Mouse (Mus musculus) forebrain, embryonic 12.5 days (tissue): ENCODE data around the gene Dbh. TPM values are rescaled to one million over a fixed set of nuclear protein-coding genes. Genes with fewer than 3 reads are reported as not detected.
A peak's percentile ranks its signal among the peaks of the same experiment; 100 is the strongest.

ENCODE experiments used
- ATAC-seq: fragments of 200-750 bp; cut with Nextera tagmentation; 2 replicates; pipeline ENCODE4 v1.8.0; 2017; ENCODE audit warnings: moderate TSS enrichment; ENCODE audit not compliant: low FRiP score
- H3K27ac ChIP-seq: fragments of 300-500 bp; sonication (generic); 2 replicates; pipeline ENCODE4 v1.5.1; 2016; ENCODE audit warnings: mild to moderate bottlenecking
- H3K27me3 ChIP-seq: fragments of 300-500 bp; sonication (generic); 2 replicates; pipeline ENCODE4 v1.6.1; 2016; ENCODE audit warnings: mild to moderate bottlenecking
- H3K36me3 ChIP-seq: fragments of 300-500 bp; sonication (generic); replicated peaks from 2 replicates; pipeline ENCODE4 v1.6.1; 2016; ENCODE audit warnings: mild to moderate bottlenecking
- H3K4me1 ChIP-seq: fragments of 300-500 bp; sonication (generic); 2 replicates; pipeline ENCODE4 v1.6.1; 2016
- H3K4me2 ChIP-seq: fragments of 300-500 bp; sonication (generic); 2 replicates; pipeline ENCODE4 v1.6.1; 2016; ENCODE audit warnings: mild to moderate bottlenecking, moderate library complexity
- H3K4me3 ChIP-seq: fragments of 300-500 bp; sonication (generic); replicated peaks from 2 replicates; pipeline ENCODE4 v1.5.1; 2016; ENCODE audit warnings: mild to moderate bottlenecking
- H3K9ac ChIP-seq: fragments of 300-500 bp; sonication (generic); 2 replicates; pipeline ENCODE4 v1.6.1; 2016; ENCODE audit warnings: mild to moderate bottlenecking
- H3K9me3 ChIP-seq: fragments of 300-500 bp; sonication (generic); 2 replicates; pipeline ENCODE4 v1.6.1; 2016
- WGBS: fragments of 180-500 bp; shearing (Covaris S2); methylation state at CpG from one replicate; pipeline ENCODE4 v1.1.7; 2016; 5-methylcytosine and 5-hydroxymethylcytosine counted together
- polyA plus RNA-seq: library from polyadenylated mRNA; unstranded; fragments of >200 nt; fragmentation: Nextera tagmentation; extraction: Ambion mirVana; gene quantifications from 2 replicates; pipeline ENCODE4 v1.2.1, GENCODE M21; 2016

Gene Dbh
- not detected in 2 replicates for polyA plus RNA-seq

DNA sequence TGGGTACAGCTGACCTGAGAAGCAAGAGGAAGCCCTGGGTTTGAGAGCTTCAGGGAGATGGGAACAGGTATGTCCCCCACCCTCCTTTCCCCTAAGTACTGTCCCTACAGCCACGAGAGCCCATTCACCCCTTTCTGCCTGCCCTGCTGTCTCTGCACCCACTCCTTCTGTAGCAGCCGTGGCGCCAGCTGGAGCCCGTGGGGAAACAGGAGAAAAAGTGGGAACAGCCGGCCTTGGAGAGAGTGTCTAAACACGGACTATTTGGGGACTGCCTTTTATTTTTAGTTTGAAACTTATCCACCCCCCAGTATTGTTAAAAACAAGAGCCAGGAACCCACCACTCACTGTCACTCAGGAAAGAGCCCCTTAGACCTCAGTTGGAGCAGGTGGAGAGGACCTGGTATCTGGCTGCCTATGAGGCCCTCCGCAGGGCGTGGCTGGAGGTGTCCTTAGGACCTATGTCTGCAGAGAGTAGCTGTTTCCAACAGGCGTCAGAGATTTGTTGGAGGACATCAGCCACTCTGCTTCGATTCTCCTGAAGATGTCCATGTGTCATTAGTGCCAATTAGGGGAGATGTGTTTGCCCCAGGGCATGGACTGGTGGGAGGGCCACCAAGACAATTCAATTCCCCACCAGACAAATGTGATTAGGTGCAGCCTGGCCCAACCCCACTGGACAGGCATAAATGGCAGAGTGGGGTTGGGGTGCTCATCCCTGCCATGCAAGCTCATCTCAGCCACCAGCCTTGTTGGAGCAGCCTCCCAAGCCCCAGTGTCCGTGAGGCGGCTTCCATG is at the start of gene Dbh:
TSS of gene Dbh (plus strand) at position 438 of the 795 bp plus-strand sequence.
- Histone ChIP-seq H3K9ac (no peak within 1 kb of the TSS), H3K4me3 (no peak within 1 kb of the TSS), H3K36me3 (no peaks in the 10 kb centered on the region), H3K27ac (no peak within 1 kb of the TSS), H3K9me3 (no peaks in the 10 kb centered on the region), H3K4me2 (no peak within 1 kb of the TSS), H3K27me3 (no peaks in the 10 kb centered on the region), H3K4me1 (peaks cover 6% of the 10 kb centered on the region)
- ATAC-seq: no peak
- WGBS: 80% methylated on average over 12 of the region's 12 CpGs

DNA sequence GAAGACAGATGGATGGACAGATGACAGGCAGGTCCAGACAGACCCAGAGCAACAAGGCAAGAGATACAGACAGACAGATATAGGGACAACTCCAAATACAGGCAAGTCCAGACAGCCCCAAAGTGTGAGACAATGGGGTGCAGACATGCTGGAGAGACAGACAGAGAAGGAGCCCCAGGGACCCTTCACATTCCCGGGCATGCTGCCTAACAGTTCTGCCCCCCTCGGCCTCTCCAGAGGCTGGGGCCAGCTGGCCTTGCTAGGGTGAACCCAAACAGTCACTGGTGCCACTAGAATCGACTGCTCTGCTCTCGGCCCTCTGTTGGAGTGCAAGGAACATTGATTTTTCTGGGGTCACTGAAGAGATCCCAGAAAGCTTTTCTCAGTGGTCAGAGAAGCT is 46.6 kb upstream of the Dbh start:
- H3K27ac ChIP-seq: no peak overlapping the region
- ATAC-seq: no peak
- no peaks in the 10 kb centered on the region for H3K9me3 ChIP-seq
- no peaks in the 10 kb centered on the region for H3K27me3 ChIP-seq
- 67% methylated on average over 4 of the region's 4 CpGs for WGBS
- H3K4me2 ChIP-seq: no peak overlapping the region
- peaks cover 22% of the 10 kb centered on the region for H3K4me1 ChIP-seq
- no peak overlapping the region for H3K9ac ChIP-seq
- no peak overlapping the region for H3K4me3 ChIP-seq
- H3K36me3 ChIP-seq: no peaks in the 10 kb centered on the region

DNA sequence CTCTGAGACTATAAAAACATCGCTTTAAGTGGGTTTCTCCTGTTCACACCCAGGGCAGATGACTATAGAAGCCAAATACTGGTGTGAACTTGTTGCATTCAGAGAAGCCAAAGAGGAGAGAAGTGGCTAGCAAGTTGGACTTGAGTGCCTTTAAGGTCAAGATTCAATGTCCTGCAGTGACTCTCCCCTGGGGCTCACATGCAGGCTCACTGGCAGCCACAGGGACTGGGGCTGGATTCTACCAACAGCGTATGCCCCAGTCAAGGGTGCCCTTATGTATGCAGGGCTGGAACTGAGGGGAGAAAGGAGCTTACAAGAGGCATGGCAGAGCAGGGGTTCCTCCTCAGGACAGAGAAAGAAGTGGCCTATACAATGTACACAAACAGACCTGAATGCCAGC is 45.3 kb upstream of the Dbh start:
- no peaks in the 10 kb centered on the region for H3K9me3 ChIP-seq
- H3K9ac ChIP-seq: no peak overlapping the region
- no peaks in the 10 kb centered on the region for H3K36me3 ChIP-seq
- WGBS: 88% methylated on average over 2 of the region's 2 CpGs
- H3K4me3 ChIP-seq: no peak overlapping the region
- H3K27ac ChIP-seq: no peak overlapping the region
- H3K4me2 ChIP-seq: no peak overlapping the region
- peaks cover 22% of the 10 kb centered on the region for H3K4me1 ChIP-seq
- no peak for ATAC-seq
- H3K27me3 ChIP-seq: no peaks in the 10 kb centered on the region

DNA sequence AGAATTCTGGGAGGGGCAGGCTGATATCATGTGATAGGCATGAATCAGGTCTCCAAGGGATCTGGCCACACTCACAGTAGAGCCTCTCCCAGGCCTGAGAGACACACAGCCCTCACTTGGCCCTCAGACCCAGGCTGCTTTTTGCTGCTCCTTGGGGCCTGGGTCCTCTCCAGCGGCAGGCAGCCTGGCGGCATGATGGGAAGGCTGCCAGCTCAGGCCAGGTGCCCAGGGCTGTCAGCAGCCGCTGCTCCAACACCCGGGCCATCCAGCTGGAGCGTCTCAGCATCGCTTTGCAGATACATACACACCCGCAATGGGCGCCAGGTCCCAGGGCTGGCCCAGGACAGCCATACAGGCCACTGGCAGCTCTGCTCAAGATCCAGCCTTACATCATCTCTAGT is 44.8 kb upstream of the Dbh start:
- H3K27ac ChIP-seq: 0 out of 2 replicates have a peak overlapping the region, but pooled peaks have one; percentile 19
- WGBS: 86% methylated on average over 8 of the region's 8 CpGs

DNA sequence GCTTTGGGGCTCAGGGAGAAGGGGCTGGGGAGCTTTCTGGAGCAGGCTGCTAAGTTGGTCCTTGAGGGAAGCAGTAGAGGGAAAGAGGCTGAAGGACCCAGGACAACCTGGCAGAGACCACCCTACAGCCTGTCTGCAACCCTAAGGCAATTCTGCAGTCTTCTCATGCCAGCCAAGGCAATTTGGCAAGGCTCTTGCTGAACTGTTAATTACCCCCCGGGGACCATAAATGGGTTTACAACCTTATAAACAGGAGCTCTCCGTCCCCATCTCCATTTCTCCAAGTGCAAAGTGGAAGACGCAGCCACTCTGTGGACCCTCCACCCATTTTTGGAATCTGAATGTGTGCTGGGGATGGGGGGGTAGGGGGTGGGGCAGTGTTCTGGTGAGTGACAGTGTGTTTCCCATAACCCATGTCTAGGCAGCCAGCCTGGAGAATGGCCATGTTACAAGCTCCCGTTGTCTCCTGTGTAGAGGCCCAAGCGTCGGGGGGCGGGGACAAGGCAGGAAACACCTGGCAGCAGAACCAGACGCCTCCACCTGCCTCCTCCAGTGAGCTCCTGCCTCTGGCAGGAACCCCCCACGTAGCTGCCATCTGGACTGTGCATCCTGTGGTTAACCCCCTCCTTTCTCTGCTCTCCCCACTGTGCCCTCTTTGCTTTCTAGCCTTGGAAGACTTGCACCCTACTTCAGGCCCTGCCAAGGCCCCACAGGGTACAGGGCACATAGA is 43.2 kb upstream of the Dbh start:
- no peaks in the 10 kb centered on the region for H3K27me3 ChIP-seq
- H3K36me3 ChIP-seq: no peaks in the 10 kb centered on the region
- ATAC-seq: no peak
- H3K4me3 ChIP-seq: no peak overlapping the region
- H3K27ac ChIP-seq: peak overlapping the region; percentile 46; the same call in 1 of the 2 replicates
- WGBS: 43% methylated on average over 9 of the region's 9 CpGs
- no peak overlapping the region for H3K4me2 ChIP-seq
- H3K9ac ChIP-seq: no peak overlapping the region
- no peaks in the 10 kb centered on the region for H3K9me3 ChIP-seq
- peaks cover 22% of the 10 kb centered on the region for H3K4me1 ChIP-seq

More for the DNA sequence above, 44.8 kb upstream of the Dbh start:
- Histone ChIP-seq H3K27me3 (no peaks in the 10 kb centered on the region), H3K9ac (no peak overlapping the region), H3K4me2 (no peak overlapping the region), H3K36me3 (no peaks in the 10 kb centered on the region), H3K4me1 (peaks cover 22% of the 10 kb centered on the region), H3K4me3 (no peak overlapping the region), H3K9me3 (no peaks in the 10 kb centered on the region)
- no peak for ATAC-seq

DNA sequence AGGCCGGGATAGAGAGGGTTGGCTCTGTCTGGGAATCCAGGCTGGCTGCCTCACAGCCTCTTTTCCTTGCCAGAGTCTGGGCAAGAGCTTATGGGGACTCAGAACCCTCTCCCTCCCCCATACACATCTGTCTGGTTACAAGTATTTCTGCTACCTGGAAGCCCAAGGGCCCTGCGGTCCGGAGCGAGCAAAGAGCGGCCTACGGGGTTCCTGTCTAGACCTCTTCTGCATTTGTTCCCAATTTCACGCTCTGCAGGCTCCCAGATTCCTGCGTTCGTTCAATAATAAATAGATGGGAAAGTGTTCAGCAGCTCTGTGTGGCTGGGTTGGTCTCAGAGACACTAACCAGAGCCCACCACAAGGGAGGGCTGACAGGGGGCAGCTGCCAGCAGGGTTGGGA is 42.5 kb upstream of the Dbh start:
- Histone ChIP-seq H3K4me2 (no peak overlapping the region), H3K36me3 (no peaks in the 10 kb centered on the region), H3K9ac (no peak overlapping the region), H3K27me3 (no peaks in the 10 kb centered on the region), H3K4me3 (no peak overlapping the region), H3K27ac (peak overlapping the region; percentile 46; the same call in 1 of the 2 replicates), H3K4me1 (peaks cover 22% of the 10 kb centered on the region), H3K9me3 (no peaks in the 10 kb centered on the region)
- no peak for ATAC-seq
- 36% methylated on average over 9 of the region's 9 CpGs for WGBS

DNA sequence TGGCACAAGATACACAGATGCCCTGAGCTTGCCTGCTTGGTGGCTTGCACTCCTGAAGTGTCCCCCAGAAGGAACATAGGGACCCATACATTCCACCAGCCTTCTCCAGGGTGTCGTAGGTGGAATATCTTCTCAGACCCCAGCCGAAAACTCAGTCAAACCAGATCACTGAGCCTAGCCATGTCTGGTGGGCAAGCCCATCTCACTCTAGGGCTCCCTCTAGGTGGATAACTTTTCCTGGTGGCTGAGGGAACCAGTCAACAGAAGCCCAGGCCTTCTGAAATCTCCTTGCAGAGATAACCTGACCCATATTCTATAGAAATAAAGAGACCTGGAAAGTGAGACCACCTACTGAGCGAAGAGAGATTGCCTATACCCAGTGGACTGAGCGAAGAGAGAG is 41.9 kb upstream of the Dbh start:
- no peak for ATAC-seq
- no peak overlapping the region for H3K4me3 ChIP-seq
- H3K9ac ChIP-seq: no peak overlapping the region
- H3K9me3 ChIP-seq: no peaks in the 10 kb centered on the region
- no peak overlapping the region for H3K4me2 ChIP-seq
- H3K36me3 ChIP-seq: no peaks in the 10 kb centered on the region
- 86% methylated on average over 4 of the region's 4 CpGs for WGBS
- no peaks in the 10 kb centered on the region for H3K27me3 ChIP-seq
- no peak overlapping the region for H3K27ac ChIP-seq
- H3K4me1 ChIP-seq: peaks cover 22% of the 10 kb centered on the region

DNA sequence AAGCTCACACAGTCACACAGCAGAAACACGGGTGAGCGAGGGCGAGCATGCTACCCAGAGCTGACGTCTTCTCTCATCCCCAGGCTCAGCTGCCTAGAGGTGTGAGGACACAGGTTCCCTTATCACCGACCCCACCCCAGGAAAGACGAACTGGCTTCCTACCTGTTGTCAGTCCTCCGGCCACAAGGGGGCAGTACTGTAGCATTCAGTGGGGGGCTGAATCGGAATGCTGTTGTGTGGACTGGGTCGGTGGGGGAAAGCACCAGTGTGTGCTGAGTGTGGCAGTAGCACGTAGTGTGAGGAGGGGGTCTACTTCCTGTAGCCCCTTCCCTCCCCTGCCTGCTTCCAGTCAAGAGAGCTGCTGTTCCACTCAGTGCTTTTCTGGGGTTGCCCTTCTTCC is 39.1 kb upstream of the Dbh start:
- H3K27me3 ChIP-seq: no peaks in the 10 kb centered on the region
- ATAC-seq: no peak
- no peaks in the 10 kb centered on the region for H3K9me3 ChIP-seq
- no peak overlapping the region for H3K9ac ChIP-seq
- H3K4me3 ChIP-seq: no peak overlapping the region
- H3K4me1 ChIP-seq: peaks cover 17% of the 10 kb centered on the region
- H3K36me3 ChIP-seq: no peaks in the 10 kb centered on the region
- WGBS: 44% methylated on average over 10 of the region's 10 CpGs
- no peak overlapping the region for H3K4me2 ChIP-seq
- H3K27ac ChIP-seq: no peak overlapping the region

DNA sequence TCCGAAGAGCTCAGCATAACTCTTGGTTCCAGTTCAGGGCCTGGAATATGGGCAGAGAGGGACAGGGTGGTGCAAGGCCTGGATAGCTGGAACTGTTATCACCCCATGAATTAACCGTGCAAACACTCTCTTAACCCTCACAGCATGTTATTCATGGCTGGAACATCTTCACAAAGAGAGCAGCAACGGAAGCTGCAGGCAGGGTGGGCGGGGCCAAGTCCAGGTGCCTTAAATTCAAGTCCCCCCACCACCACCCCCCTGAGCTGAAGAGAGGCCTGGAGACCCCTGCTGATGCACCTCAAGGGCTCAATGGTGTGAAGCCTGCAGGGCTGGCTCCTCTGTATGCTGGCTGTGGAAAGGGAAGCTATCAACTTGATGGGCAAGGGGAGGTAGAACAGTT is 38.5 kb upstream of the Dbh start:
- H3K4me2 ChIP-seq: no peak overlapping the region
- no peak for ATAC-seq
- 43% methylated on average over 4 of the region's 4 CpGs for WGBS
- no peak overlapping the region for H3K27ac ChIP-seq
- no peak overlapping the region for H3K4me3 ChIP-seq
- H3K9me3 ChIP-seq: no peaks in the 10 kb centered on the region
- H3K36me3 ChIP-seq: no peaks in the 10 kb centered on the region
- H3K27me3 ChIP-seq: no peaks in the 10 kb centered on the region
- H3K9ac ChIP-seq: no peak overlapping the region
- H3K4me1 ChIP-seq: peaks cover 16% of the 10 kb centered on the region

DNA sequence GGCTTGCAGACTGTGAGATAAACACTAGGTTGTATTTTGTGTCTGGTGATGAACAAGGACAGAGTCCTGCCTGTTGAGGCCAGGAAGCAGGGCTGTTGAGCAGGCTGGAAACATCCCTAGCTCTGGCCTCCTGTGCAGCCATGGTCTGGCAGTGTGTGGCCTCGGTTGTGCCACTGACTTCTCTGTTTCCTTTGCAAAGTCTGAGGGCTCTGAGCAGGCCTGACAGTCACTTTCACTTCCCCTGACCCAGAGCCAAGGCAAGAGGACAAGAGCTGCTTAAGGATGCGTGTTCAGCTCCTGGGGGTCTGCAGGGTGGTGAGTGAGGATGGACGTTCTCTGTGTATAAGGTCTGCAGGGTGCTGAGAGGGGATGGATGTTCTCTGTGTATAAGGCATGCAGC is 36.0 kb upstream of the Dbh start:
- no peaks in the 10 kb centered on the region for H3K36me3 ChIP-seq
- no peaks in the 10 kb centered on the region for H3K27me3 ChIP-seq
- no peaks in the 10 kb centered on the region for H3K4me1 ChIP-seq
- H3K4me2 ChIP-seq: no peak overlapping the region
- H3K9ac ChIP-seq: no peak overlapping the region
- H3K27ac ChIP-seq: no peak overlapping the region
- WGBS: 80% methylated on average over 3 of the region's 3 CpGs
- no peaks in the 10 kb centered on the region for H3K9me3 ChIP-seq
- no peak overlapping the region for H3K4me3 ChIP-seq
- ATAC-seq: no peak

DNA sequence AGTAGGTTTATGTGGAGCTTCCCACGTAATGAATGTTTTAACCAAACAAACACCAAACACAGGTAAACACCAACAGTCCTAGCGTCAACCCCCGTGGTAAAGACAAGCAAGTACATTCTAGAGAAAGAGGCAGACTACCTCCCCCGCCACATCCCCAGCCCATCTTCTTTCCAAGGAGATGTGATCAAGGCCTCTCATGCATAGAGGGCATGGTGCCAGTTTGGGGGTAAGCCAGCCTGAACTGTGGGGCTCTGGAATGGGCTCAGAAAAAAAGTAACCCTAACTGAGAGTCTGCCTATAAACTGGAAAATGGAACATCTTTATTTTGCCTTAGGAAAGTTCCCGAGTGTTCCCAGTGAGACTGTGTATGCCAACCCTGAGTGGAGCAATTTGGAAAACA is 29.1 kb upstream of the Dbh start:
- H3K4me2 ChIP-seq: no peak overlapping the region
- 87% methylated on average over 5 of the region's 5 CpGs for WGBS
- H3K9ac ChIP-seq: no peak overlapping the region

DNA sequence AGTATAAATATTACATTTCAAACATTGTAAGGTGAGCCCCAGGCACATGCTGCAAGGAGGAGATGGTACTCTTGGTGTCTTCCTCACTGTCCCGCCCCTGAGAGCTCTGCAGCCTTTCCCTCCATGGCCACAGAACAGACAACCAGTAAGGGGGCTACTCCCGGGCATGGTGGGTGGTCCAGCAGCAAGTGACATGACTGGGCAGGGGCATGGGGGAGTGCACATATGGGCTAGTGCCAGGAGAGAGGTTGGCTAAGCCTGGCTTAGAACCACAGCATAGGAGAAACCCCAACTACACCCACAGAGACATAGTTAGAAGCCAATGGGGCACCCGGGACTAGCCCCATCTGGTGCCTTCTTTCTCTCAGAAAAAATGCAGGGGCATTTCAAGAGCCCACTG is 28.7 kb upstream of the Dbh start:
- no peaks in the 10 kb centered on the region for H3K36me3 ChIP-seq
- H3K27ac ChIP-seq: no peak overlapping the region
- no peak overlapping the region for H3K4me3 ChIP-seq
- no peak for ATAC-seq
- no peak overlapping the region for H3K4me2 ChIP-seq
- H3K4me1 ChIP-seq: no peaks in the 10 kb centered on the region
- no peak overlapping the region for H3K9ac ChIP-seq
- 76% methylated on average over 3 of the region's 3 CpGs for WGBS
- no peaks in the 10 kb centered on the region for H3K9me3 ChIP-seq
- H3K27me3 ChIP-seq: peaks cover 28% of the 10 kb centered on the region

More for the DNA sequence above, 29.1 kb upstream of the Dbh start:
- H3K27me3 ChIP-seq: peaks cover 24% of the 10 kb centered on the region
- H3K27ac ChIP-seq: no peak overlapping the region
- no peaks in the 10 kb centered on the region for H3K9me3 ChIP-seq
- ATAC-seq: no peak
- H3K4me1 ChIP-seq: no peaks in the 10 kb centered on the region
- H3K4me3 ChIP-seq: no peak overlapping the region
- no peaks in the 10 kb centered on the region for H3K36me3 ChIP-seq

DNA sequence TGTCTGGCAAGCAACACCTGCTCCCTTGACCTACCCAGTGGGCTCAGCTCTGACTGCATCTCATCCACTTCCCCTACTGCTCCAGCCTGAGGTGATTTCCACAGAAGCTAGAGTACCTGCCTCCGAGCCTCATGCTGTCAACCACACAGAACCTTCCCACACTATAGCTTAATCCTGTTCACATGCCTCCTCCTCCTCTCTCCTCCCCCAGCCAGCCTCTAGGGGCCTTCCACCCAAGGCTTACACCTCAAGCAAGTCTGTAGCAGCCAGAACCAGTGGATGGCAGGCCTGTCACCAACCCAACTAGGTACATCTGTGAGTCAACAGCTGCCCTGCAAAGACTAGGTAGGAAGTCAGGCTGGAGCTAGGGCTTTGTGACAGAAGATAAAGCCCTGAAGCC is 28.2 kb upstream of the Dbh start:
- H3K4me2 ChIP-seq: no peak overlapping the region
- H3K9me3 ChIP-seq: no peaks in the 10 kb centered on the region
- no peaks in the 10 kb centered on the region for H3K36me3 ChIP-seq
- H3K27me3 ChIP-seq: peaks cover 33% of the 10 kb centered on the region
- peaks cover under 1% of the 10 kb centered on the region for H3K4me1 ChIP-seq
- ATAC-seq: no peak
- H3K27ac ChIP-seq: no peak overlapping the region
- H3K9ac ChIP-seq: no peak overlapping the region
- 92% methylated on average over 1 of the region's 1 CpGs for WGBS
- no peak overlapping the region for H3K4me3 ChIP-seq
